Mouse (Mus musculus): Measurements from ENCODE around the gene Cdh24. TPM values are rescaled to one million over a fixed set of nuclear protein-coding genes. Genes with fewer than 3 reads are reported as not detected.

Cdh24 gene
- under 1 TPM; 0.53 to 0.55 TPM for total RNA-seq (2021)
- long read RNA-seq, experiment 1 = 0 reads
- long read RNA-seq, experiment 2 = 0 reads

DNA sequence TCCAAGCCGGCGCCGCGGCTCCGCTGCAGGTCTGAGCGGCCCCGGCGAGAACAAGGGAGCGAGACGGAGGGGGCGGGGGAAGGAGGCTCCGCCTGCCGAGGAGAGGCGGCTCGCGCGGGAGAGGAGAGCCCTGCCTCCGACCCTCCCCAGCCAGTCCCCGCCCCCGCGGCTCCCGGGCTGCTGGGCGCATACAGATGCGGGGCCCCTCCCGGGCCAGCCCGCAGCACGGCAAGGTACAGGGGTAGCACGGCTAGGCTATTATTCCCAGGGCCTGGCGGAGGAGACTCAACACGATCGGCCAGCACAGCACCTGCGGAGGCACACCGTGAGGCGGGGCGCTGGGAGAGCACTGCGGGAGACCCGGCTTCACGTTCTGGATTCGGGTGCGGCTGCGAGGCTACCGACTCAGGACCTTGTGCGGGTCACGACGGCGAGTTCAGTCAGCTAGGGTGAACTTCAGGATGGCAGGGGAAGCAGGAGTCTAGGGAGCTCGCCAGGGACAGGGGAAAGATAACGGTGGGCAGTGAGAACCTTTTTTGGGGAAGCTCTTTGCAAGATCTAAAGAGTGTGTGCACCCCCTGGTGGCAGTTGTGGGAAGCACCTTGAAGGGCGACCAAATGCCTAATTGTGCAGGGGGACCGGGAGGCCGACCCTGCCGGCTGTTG is at the start of gene Cdh24:
TSS of gene Cdh24 (minus strand) at position 60 of the 665 bp plus-strand sequence.
- DNase-seq = peak; percentile 87
- intact Hi-C loops (cut with DNase I; ENCODE audit: low total_unique reads) = loop anchor here (5.0 kb wide), 1 partner anchor 74 kb away; no protein-coding TSS in a partner anchor

DNA sequence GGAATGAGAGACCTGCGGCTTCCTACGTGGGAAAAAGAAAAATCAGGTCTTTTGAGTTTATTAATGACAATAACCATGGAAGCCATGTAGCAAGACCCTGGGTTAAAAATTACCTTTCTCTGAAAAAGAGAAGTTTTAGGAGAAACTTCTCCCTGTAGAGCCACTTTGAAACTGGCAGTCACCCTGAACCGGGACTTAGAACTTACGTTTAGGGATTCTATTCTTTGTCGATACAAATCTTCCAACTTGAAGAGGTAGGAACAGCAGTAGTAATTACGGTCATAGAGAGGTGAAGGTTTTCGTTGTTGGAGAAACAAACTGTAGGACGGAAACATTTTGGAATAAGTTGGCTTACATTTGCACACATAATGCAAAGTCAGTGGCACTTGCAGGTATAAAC is 46.1 kb upstream of the Cdh24 start:
- intact Hi-C loops (cut with DNase I; ENCODE audit: low total_unique reads) = no loop called here

DNA sequence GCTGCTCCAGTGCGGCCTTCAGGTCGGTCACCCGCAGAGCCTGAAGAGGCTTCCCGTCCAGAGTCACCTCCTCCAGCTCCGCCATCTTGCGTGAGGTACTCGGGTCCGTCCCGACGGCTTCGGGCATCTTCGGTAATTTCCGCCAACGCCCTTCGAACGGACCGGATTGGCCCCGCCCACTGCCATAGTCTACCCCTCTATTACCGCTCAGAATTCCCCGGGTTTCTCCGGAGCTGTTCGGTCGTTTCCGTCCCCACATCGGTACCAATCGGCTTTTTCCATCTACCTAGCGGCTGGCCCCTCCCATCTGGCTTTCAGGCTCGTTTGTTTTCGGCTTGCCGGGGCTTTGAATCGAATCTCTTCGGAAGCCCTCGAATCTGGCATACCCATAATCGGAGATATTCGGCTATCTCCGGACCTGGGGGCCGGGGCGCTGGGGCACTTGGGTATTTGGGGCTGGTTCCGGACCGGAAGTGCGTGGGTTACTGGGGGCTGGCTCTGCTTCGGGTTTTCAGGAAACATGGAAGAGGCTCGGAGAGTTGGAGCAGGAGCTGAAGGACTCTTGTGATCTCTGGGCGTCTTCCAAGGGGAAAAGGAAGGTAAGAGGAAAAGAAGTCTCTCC is 45.5 kb upstream of the Cdh24 start, which contains the start of gene Acin1:
TSS of gene Acin1 (minus strand) at position 410 of the 622 bp plus-strand sequence.
- intact Hi-C loops (cut with DNase I; ENCODE audit: low total_unique reads) = no loop called here
- DNase-seq = peak; percentile 100

More for the DNA sequence above, 46.1 kb upstream of the Cdh24 start:
- DNase-seq = no peak

DNA sequence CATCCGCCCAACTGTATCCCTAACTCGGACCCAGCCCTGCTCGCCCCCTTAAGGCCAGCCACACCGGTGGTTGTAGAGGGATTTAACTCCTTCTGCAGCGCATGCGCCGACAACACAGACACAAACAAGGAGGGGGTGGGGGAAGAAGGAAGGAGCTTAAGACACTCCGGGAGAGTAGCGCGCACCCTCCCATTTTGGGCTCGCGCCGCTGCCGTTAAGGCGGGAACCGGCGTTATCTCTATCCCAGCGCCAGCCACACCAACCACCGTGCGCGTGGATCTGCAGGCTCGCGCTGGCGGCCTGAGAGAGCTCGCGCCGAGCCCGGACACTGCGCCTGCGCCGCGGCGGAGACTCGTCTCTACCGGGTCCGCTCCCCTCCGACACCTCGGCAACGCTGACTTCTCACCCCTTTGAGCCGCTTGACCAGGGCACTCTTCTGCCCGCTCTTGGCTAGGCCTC is 44.9 kb upstream of the Cdh24 start, which contains the start of gene 1700123O20Rik:
TSS of gene 1700123O20Rik (plus strand) at position 154 of the 459 bp plus-strand sequence.
- DNase-seq = peak; percentile 76
- intact Hi-C loops (cut with DNase I; ENCODE audit: low total_unique reads) = no loop called here

DNA sequence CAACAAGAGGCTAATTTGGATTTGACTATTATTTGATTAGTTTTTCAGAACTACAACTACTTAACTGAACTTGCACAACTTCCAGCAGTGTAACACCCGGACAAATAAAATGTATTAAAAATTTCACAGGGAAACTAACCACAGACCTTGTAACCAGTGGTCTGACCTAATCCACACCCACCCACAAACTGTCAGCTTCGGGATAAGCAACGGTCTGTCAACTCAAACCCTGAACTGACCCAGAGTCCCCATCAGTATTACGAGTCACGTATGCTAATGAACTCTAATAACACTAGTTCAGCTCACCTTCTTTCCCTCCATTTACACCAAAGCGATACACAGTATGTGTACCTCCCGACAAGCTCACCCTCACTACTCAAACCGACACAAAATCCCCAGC is 44.3 kb upstream of the Cdh24 start:
- intact Hi-C loops (cut with DNase I; ENCODE audit: low total_unique reads) = no loop called here

DNA sequence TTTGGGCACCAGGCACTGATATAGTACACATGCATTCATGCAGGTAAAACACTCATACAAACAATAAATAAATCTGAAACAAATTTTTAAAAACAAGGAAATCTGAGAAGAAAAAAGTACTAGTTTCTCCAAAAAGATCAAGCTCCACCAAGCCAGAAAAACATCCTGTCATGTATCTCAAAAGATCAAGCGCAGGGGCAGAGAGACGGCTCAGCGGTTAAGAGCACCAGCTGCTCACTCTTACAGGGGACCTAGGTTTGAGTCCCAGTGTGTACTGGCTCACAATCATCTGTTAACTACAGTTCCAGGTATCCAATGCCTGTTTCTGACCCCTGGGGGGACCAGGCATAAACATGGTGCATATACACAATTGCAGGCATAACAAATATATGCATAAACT is 41.2 kb upstream of the Cdh24 start:
- intact Hi-C loops (cut with DNase I; ENCODE audit: low total_unique reads) = no loop called here
- no peak for DNase-seq

More for the DNA sequence above, 44.3 kb upstream of the Cdh24 start:
- DNase-seq = no peak

DNA sequence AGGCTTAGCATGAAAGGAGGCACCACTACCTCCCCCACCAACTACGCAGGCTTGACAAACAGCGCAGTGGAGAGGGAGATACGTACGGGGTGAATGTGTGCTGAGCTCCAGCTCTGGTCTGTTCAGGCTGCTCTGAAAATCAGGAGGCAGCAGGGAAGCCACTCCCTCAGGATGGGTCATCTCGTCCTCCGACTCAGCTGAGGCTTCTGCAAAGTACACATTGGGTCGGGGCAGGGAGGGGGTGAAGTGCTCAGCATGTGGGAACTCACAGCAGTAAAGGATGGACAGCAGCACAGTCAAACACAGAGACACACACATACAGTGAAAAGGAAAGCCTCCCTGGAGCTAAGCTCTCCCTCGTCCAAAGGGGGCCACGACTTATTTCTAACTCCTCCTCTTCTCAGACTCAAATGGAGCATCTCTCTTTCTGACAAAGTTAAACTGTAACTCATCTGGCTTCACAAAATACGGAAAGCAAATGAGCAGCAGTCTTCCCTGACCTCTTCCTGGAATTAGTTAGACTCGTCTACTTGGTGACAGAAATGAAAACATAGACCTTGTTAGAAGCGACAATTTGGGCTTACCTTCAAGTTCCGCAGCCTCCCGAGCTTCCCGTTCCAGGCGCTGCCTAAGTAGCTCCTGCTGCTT is 37.6 kb upstream of the Cdh24 start:
- intact Hi-C loops (cut with DNase I; ENCODE audit: low total_unique reads) = no loop called here
- DNase-seq = no peak

DNA sequence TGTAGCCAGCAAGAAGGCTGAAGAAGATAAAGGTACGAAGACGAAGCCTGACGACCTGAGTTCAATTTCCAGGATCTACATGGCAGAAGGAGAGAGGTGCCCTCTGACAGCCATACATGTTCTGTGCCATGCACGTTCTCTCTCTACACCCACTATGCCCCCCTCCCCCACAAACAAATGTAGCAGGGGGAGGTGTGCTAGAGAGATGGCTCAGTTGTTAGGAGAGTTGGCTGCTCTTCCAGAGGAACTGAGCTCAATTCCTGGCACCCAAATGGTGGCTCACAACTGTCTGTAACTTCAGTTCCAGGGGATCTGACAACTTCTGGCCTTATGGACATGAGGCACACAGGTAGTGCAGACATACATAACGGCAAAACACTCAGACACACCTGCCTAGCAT is 35.1 kb upstream of the Cdh24 start:
- DNase-seq = no peak
- intact Hi-C loops (cut with DNase I; ENCODE audit: low total_unique reads) = no loop called here

DNA sequence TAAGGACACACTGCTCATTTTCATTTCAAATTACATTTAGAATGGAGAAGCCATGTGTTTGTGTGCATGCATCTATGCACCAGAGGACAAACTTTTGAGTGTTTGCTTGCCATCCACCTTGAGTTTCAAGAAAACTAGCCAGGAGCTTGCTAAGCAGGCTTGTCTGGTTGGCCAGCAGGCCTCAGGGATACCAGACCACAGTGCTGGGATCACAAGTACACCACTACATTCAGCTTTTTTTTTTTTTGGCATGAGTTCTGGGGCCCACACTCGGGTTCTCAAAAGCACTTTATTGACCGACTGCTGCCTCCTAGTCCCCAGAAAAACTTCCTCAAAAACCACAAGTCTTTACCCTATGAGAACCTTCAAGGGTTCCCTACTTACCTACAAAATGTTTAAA is 33.2 kb upstream of the Cdh24 start:
- intact Hi-C loops (cut with DNase I; ENCODE audit: low total_unique reads) = no loop called here

DNA sequence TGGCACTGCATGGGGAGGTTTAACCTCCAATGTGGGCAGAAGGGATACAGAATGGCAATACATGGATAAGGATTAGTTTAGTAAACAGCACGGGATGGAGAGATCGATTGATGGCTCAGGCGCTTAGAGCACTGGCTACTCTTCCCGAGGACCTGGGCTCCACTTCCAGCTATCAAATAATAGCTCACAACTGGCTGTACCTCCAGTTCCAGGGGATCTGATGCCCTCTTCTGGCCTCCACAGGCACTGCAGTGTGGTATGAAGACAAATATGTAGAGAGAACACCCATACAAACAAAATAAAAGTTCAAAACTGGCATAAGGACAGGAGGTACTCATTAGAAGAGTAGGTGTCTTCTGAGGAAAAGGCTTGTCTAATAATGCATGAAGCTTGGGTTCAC is 28.2 kb upstream of the Cdh24 start:
- peak; percentile 41 for DNase-seq
- intact Hi-C loops (cut with DNase I; ENCODE audit: low total_unique reads) = no loop called here

More for the DNA sequence above, 33.2 kb upstream of the Cdh24 start:
- DNase-seq = no peak

DNA sequence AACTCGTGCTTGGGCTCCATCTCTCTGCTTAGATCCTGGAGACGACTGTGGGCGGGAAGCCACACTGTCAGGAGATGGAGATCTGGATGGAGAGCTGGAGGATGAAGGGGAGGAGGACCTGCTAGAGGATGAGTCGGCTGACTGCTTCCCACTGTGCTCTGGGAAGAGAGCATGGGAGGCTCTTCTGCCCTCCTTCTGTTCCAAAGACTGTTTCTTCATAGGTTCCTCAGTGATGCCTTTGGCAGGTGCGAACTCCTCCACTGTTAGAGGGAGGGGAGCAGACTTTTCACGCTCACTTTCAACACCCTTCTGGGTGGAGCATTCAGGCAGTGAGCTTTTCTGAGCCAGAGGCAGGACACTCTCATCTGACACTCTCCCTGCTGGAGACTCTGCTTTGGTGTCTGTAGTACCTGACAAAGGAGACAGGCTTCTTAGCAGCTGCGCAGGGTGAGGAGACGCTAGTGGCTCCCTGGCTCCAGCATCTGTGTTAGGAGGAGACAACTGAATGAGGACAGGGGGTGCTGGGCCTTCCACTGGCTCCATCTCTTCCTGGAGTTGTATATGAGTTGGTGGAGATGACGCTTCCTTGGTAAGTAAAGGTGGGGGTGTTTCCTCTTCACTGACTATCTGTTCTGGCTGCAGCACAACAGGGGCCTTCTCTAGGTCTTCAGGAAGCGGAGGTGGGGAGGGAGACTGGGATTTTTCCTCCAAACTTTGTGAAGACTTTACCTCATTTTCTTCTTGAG is 23.5 kb upstream of the Cdh24 start:
- DNase-seq = no peak
- intact Hi-C loops (cut with DNase I; ENCODE audit: low total_unique reads) = no loop called here

DNA sequence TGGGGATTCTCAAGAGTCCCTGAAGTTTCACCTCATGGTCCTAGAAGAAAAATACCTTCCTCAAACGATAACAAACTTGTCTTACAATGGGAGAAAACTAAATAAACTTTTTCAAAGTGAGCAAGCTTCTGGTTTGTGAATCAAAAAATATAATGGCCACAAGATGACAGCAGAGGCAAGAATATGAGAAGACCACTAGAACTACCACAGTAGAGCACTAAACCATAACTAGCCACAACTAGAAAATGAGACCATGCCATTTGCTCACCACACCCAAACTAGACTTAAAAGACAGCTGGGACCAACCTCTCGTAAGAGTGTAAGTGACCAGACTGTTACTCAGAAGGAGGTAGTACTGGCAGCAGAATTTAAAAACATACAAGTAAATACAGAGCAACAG is 18.8 kb upstream of the Cdh24 start:
- intact Hi-C loops (cut with DNase I; ENCODE audit: low total_unique reads) = no loop called here
- no peak for DNase-seq

DNA sequence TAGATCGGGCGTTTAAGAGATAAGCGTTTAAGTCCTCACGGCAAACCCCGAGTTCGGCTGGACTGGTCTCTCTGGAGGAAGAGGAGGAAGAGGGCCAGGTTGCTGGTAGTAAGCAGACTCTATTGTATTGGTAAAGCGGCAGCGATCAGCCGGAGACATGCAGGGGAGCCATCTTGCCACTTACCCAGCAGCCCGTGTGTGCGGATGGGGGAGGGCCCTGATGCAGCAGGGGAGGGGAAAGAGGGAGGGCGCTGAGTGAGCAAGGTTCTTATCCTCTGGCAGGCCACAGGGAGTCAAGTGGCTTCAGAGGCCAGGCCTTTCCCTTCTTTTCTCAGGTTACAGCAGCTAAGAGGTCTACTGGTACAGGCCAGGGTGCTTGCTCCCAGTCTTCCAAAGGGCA is 12.3 kb upstream of the Cdh24 start:
- intact Hi-C loops (cut with DNase I; ENCODE audit: low total_unique reads) = loop anchor here (5.0 kb wide), 1 partner anchor 49 kb away; no protein-coding TSS in a partner anchor
- DNase-seq = peak; percentile 86

DNA sequence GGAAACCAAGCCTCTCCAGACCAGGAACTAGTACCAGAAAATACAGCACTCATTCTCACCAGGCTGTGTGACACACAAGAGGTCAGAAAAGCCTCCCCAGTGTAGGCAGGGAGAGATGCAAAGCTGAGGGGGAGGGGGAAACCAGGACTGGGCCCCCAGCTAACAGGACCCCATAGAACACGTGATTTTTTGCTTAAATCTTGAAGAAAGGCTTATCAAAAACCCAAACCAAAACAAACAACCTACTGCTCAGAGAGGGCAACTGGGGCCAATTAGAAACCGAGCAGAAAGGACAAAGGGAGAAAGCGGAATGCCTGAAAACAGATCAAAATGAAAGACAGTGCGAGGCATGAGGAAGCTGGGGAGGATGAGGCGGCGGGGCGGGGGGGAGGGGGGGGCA is 11.6 kb upstream of the Cdh24 start:
- DNase-seq = no peak
- intact Hi-C loops (cut with DNase I; ENCODE audit: low total_unique reads) = loop anchor here (5.0 kb wide), 1 partner anchor 50 kb away; no protein-coding TSS in a partner anchor

DNA sequence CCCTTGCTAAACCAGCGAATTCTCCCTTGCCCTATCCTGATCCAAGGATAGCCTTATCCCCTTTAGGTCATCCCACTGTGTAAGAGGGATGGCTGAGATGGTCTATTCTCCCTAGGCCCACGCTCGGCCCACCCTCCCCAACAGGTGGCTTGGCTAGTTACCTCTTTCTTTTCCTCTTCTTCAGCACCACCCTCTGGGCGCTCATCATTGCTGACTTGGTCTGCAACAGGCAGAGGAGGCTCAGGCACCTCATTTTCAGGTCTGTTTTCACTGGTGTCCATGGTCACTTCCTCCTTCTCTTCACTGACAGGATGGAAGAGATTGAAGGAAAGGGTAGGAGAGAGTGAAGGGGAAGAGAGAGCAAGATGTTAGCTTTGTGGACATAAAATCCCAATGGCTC is 10.4 kb upstream of the Cdh24 start:
- intact Hi-C loops (cut with DNase I; ENCODE audit: low total_unique reads) = loop anchor here (5.0 kb wide), 1 partner anchor 51 kb away; no protein-coding TSS in a partner anchor
- no peak for DNase-seq

DNA sequence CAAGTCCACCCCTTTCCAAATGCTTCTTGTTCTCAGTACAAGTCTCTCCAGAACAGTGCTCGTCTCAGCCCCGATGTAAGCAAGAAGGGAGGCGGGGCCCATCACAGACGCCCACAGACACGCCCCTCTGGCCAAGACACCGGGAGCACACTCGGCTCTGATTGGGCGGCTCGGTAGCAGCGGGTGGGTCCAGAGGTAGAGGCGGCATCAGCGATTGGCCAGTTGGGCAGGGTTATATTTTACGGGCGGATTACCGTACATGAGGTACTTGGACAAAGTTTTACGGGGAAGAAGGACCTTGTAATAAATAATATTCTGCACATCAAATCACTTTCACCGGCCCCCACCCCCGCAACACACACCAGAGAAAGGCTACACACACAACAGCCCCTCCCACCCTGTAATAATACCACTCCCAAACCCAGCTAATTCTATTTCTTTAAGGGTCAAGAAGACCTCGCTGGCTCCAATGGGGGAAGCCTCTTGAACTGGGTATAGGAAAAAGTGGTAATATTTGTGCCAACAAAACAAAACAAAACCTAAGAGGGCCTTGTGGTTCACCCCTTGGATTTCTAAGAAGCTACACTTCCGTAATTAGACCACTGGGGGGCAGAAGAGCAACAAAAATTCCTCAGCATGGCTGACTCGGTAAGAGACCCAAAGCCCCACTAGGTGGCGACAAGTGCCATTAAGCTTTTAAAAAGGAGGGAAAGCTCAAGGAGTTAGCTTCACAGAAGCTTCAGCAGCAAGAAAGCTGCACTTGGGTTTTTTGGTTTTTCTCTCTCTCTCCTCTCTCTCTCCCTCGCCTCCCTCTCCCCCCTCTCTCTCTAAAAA is 9.7 kb upstream of the Cdh24 start:
- peak; percentile 80 for DNase-seq
- intact Hi-C loops (cut with DNase I; ENCODE audit: low total_unique reads) = loop anchor here (5.0 kb wide), 1 partner anchor 51 kb away; no protein-coding TSS in a partner anchor

DNA sequence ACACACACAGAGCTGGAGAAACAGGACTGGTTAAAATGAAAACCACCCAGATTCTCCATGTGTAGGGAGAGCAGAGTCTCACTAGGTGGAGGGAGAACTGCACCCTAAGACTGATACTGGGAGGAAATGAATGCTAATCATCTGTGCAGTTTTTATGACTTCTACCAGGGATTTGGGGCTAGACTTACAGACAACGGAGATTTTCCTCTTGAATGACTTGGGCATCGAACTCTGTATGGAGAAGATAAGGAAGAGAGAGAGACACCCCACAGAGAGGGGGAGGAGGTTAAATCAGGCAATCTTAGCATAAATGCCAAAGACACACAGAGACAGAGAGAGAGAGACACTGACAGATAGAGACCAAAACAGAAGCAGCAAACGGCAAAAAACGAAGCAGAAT is 6.7 kb upstream of the Cdh24 start:
- intact Hi-C loops (cut with DNase I; ENCODE audit: low total_unique reads) = no loop called here
- DNase-seq = no peak

DNA sequence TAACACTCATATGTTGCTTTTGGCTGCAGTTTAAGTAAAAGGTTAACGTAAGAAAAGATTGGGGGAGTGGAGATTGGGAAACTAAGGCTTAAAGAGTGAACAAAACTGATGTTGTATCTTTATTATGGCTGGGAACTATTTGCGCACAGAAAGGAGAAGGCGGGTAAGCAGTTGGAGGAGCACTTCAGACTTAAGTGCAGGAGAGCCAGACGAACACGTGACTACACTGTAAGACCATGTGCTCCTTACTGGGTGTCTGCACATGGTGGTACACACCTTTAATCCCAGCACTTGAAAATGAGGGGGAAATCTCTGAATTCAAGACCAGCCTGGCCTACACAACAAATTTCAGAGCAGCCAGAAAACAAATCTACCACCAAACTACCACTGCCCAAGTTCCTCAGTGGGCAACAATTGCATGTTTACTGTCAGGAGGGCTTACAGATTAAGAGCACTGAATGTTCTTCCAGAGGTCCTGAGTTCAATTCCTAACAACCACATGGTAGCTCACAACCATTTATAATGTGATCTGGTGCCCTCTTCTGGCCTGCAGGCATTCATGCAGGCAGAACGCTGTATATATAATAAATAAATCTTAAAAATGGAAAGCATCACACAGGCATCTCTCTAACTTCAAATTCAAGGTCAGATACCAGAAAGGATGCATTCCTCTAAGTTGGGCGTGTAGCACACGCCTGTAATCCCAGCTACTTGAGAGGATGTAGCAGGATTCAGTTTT is 5.9 kb upstream of the Cdh24 start:
- no peak for DNase-seq
- intact Hi-C loops (cut with DNase I; ENCODE audit: low total_unique reads) = no loop called here
